Mouse (Mus musculus) cortical plate, adult 2 months (tissue): ENCODE measurements around the gene Ctsl. TPM values are rescaled to one million over a fixed set of nuclear protein-coding genes. Genes with fewer than 3 reads are reported as not detected.

Experiments used
- H3K27ac ChIP-seq: fragments of 200-500 bp; 2 replicates; pipeline ENCODE4 v1.5.1; 2012; ENCODE audit warnings: low read length, control low read depth, inconsistent platforms; ENCODE audit not compliant: insufficient read depth
- H3K4me1 ChIP-seq: fragments of 200-500 bp; 2 replicates; pipeline ENCODE4 v1.6.1; 2011; ENCODE audit warnings: low read length; ENCODE audit not compliant: control insufficient read depth, insufficient read depth
- H3K4me3 ChIP-seq: fragments of 200-500 bp; 2 replicates; pipeline ENCODE4 v1.5.1; 2011; ENCODE audit warnings: mild to moderate bottlenecking, low read length, control low read depth; ENCODE audit not compliant: insufficient read depth
- CTCF ChIP-seq: fragments of 200-500 bp; IDR thresholded peaks from 2 replicates; pipeline ENCODE4 v1.5.1; 2011; ENCODE audit warnings: mild to moderate bottlenecking, control low read depth, low read length; ENCODE audit not compliant: insufficient read depth; ENCODE audit errors: extremely low read depth
- POLR2A ChIP-seq: fragments of 200-500 bp; IDR thresholded peaks from 2 replicates; pipeline ENCODE4 v1.6.1; 2011; ENCODE audit warnings: mild to moderate bottlenecking, low read length, control low read depth; ENCODE audit not compliant: insufficient read depth; ENCODE audit errors: extremely low read depth
- polyA plus RNA-seq: library from polyadenylated mRNA; depleted of rRNA; stranded (reverse); fragments of >200 nt; gene quantifications from 2 replicates; pipeline ENCODE4 v1.2.3, GENCODE M21; 2012; rRNA removed

Ctsl gene
- polyA plus RNA-seq, 1 experiment, result 121 TPM

GRCm38 (mm10) chr13:64319782-64320181 is 50.9 kb downstream of the Ctsl start:
- H3K4me3 ChIP-seq, result no peak overlapping the region
- H3K27ac ChIP-seq, result no peak overlapping the region
- no peak for TF ChIP-seq CTCF
- TF ChIP-seq POLR2A, result no peak

GRCm38 (mm10) chr13:64318355-64318754 is 52.3 kb downstream of the Ctsl start:
- Histone ChIP-seq H3K4me1 (no peaks in the 10 kb centered on the region), H3K27ac (no peak overlapping the region), H3K4me3 (no peak overlapping the region)
- TF ChIP-seq CTCF (no peak), POLR2A (no peak)

More at GRCm38 (mm10) chr13:64319782-64320181, 50.9 kb downstream of the Ctsl start:
- no peaks in the 10 kb centered on the region for H3K4me1 ChIP-seq

GRCm38 (mm10) chr13:64315483-64316050 is 55.1 kb downstream of the Ctsl start:
- Histone ChIP-seq H3K4me1 (no peaks in the 10 kb centered on the region; the same call in 1 of the 2 replicates), H3K4me3 (no peak overlapping the region)
- TF ChIP-seq POLR2A (no peak), CTCF (0 out of 2 replicates have a peak, but pooled peaks have one; percentile 4)

GRCm38 (mm10) chr13:64314041-64314440 is 56.6 kb downstream of the Ctsl start:
- Histone ChIP-seq H3K27ac (no peak overlapping the region), H3K4me1 (peaks cover 3% of the 10 kb centered on the region), H3K4me3 (no peak overlapping the region)
- no peak for TF ChIP-seq CTCF
- no peak for TF ChIP-seq POLR2A

More at GRCm38 (mm10) chr13:64315483-64316050, 55.1 kb downstream of the Ctsl start:
- no peak overlapping the region for H3K27ac ChIP-seq

- Histone ChIP-seq H3K4me3 (peak overlapping the region; percentile 94), H3K27ac (no peak overlapping the region), H3K4me1 (peaks cover 3% of the 10 kb centered on the region)
- TF ChIP-seq CTCF (no peak), POLR2A (no peak)
Observed at GRCm38 (mm10) chr13:64312916-64313289, 57.8 kb downstream of the Ctsl start.

GRCm38 (mm10) chr13:64312024-64312915 is 58.4 kb downstream of the Ctsl start, which contains the start of gene Aaed1:
Gene Aaed1 (minus strand): TSS chr13:64312710.
- H3K4me1 ChIP-seq, result peaks cover 3% of the 10 kb centered on the region
- peak within 1 kb of the TSS; percentile 94 for H3K4me3 ChIP-seq
- H3K27ac ChIP-seq, result peak within 1 kb of the TSS; percentile 83
- TF ChIP-seq POLR2A (peak; percentile 33; the same call in 1 of the 2 replicates), CTCF (peak; percentile 17; the same call in 1 of the 2 replicates)

GRCm38 (mm10) chr13:64311266-64311665 is 59.4 kb downstream of the Ctsl start:
- Histone ChIP-seq H3K4me3 (peak overlapping the region; percentile 94; the same call in 1 of the 2 replicates), H3K27ac (no peak overlapping the region), H3K4me1 (peaks cover 3% of the 10 kb centered on the region)
- TF ChIP-seq POLR2A (no peak), CTCF (no peak)

- TF ChIP-seq POLR2A (no peak), CTCF (no peak)
Observed at GRCm38 (mm10) chr13:64310585-64310984, 60.1 kb downstream of the Ctsl start.

GRCm38 (mm10) chr13:64309842-64310241 is 60.8 kb downstream of the Ctsl start:
- no peak overlapping the region for H3K4me3 ChIP-seq
- H3K27ac ChIP-seq, result no peak overlapping the region
- TF ChIP-seq CTCF (no peak), POLR2A (no peak)
- peaks cover 5% of the 10 kb centered on the region for H3K4me1 ChIP-seq

More at GRCm38 (mm10) chr13:64310585-64310984, 60.1 kb downstream of the Ctsl start:
- H3K4me1 ChIP-seq, result peaks cover 5% of the 10 kb centered on the region
- no peak overlapping the region for H3K27ac ChIP-seq
- H3K4me3 ChIP-seq, result no peak overlapping the region

Other genes starting within 250 kb of the Ctsl start
- 1.5 and 1.6 TPM in 2 replicates for gene Slc35d2, start 241.5 kb downstream of the Ctsl start, polyA plus RNA-seq
- gene Zfp367, start 217.7 kb downstream of the Ctsl start, polyA plus RNA-seq, result 31.9 and 34.6 TPM in 2 replicates
- gene Habp4, start 209.1 kb downstream of the Ctsl start, polyA plus RNA-seq, result 203 and 210 TPM in 2 replicates
- 9.8 and 10.4 TPM in 2 replicates for gene Cdc14b, start 95.6 kb downstream of the Ctsl start, polyA plus RNA-seq
- gene Aaed1, start 58.2 kb downstream of the Ctsl start, polyA plus RNA-seq, result 12.2 and 12.5 TPM in 2 replicates
- gene Cdk20, start 61.4 kb upstream of the Ctsl start, polyA plus RNA-seq, result 13.1 and 13.5 TPM in 2 replicates
- gene Fam240b, start 126.9 kb upstream of the Ctsl start, polyA plus RNA-seq, result not detected in 2 replicates